Mouse (Mus musculus): ENCODE measurements at regions not wholly inside any gene's neighbourhood (a gene's known extent, or its start where the extent isn't known, plus 50 kb on each side); places are given as distances from the start of the nearest gene placed in this dataset.
"Not testable (repeated sequence)": the region's sequence is repeated elsewhere in the genome, so short reads cannot be mapped to it uniquely, and the experiment has no call there.

DNA sequence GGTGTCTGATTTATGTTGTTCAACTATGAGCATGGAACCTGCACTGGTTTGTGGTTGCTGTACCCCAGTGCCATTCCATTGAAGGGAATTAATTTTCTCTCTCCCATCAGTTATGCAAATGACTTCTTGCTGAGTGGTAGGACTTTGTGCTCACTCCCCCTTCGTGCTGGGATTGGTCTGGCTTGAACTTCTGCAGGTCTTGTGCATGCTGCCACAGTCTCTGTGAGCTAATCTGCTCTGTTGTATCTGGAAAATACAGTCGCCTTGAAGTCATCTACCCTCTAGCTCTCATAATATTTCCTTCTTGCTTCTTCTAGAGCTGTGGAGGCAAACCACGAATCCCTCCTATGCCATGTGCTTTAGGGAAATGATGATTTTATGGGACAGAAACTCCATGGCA is 243.6 kb upstream of the Dpp6 start:
- DNase-seq (ENCODE audit: low read depth, low spot score): no peak

DNA sequence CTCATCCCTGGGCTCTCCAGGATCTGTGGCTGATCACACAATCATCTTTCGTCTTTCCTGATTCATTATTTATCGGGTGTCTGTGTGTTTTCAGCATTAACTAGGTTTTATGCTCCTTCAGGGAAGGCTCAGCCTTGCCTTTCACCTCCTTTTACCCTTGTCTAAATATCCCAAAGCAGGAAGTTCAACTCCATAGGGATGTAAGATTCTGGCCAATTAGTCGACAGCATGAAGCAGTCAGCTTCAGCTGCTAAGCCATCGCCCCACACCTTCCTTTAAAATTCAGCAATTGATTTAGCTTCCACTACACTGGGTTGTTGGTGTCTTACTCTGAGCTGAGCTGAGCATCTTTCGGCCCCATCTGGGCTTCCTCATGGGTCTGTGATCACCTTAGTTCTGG is 230.9 kb upstream of the Dpp6 start:
- DNase-seq (ENCODE audit: low read depth, low spot score): no peak

DNA sequence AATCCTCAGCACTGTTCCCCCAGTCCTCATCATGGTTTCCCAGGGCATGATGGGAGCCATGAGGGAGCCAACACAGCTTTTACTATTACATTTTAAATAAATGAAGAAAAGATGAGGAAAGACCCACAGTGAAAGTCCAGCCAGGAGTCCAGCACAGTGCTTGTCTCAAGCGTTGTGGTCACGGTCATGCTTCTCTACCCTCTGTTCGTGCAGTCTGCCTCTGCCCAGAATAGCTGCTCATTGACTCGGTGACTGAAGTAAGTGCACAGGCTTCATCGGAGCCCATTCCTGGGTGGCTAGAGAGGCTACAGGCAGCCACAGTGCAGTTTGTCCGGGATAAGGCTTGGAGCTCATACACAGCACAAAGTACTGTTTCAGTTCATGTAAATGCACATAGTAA is 226.1 kb upstream of the Dpp6 start:
- no peak for DNase-seq (ENCODE audit: low read depth, low spot score)

DNA sequence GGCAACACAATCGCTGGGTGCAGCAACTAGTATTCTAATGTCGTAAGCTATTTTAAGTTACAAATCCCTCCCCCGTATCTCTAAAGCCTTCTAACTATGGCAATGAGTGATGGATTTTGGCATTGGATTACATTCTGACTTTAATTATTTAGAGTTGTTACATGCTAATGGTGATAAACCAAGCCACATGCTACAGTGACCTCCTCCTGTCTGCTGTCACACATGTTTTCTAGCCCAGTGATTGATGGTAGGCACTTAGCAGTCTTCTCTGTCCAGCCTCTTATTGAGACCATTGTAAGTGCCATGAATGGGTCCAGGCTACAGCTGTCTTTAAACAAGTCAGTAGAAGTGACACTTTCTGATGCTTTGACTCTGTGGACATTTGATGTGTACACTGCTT is 224.7 kb upstream of the Dpp6 start:
- peak; percentile 48 for DNase-seq (ENCODE audit: low read depth, low spot score)

DNA sequence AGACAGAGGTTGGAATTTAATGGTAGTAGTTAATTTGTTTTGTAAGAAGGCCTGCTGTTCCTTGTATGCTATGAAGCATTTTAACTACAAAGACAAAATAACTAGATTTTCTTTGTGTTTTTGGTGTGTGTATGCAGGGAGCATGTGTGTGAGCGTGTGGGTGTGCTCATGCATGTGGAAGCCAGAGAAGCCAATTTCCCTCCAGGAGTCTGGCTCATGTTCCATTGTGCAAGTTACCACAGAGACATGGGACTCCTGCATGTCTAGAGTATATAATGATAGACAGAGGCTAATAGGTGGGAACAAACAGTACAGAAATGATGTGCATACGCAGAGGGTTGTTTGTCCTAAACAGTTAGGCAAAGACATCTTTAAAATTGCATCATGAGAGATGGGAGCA is 219.0 kb upstream of the Dpp6 start:
- DNase-seq (ENCODE audit: low read depth, low spot score): no peak

DNA sequence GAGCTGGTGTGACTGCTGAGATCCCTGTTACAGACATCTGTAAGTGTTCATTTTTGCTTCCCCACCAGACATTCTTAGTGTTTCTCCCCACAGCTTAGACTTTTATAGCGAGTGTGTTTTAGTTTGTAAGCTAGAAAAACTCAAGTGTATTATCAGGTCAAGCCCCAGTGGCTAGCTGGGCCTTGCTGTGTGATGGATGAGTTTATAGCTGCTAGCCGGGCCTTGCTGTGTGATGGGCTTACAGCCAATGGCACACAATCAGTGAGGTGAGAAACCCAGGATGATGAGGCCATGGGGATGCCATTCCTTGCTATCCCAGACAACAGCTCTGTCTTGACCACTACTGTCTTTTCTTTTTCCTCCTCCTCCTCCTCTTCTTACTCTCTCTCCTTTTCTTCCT is 197.7 kb upstream of the Dpp6 start:
- DNase-seq (ENCODE audit: low read depth, low spot score): no peak

DNA sequence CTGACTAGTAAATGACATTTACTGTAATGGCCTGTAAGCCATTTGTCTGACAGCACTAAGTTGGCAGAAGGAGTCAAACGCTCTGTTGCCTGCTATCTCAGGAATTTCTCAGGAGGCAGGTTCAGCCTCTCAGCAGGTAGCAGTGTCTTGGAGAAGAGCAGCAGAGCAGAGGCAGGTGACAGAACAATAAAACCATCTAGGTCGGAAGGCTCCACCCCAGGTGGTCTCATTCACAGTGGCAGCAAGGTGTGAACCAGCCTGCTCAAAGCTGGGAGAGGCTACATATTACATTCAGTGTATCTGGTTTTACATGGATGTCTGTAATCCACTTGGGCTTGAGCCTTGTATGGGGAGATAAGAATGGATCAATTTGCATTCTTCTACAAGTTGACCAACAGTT is 194.9 kb upstream of the Dpp6 start:
- DNase-seq (ENCODE audit: low read depth, low spot score): no peak

DNA sequence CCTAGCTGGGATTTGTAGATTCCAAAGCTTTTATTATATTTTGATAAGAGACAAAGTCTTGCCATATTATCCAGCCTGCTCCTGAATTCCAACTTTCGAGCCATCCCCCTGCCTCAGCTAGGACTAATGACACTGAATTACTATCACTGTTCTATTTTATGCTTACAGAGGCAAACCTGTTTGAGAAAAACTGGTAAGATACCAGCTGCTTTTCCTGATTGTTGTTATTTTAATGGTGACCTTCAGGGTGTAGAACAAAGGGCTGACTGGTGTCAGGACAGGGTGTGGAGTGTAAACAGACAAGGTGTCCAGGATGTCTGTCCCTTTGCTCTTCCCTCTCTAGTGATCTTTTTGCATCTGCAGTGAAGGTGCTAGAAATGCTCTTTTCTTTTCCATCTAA is 145.5 kb upstream of the Dpp6 start:
- no peak for DNase-seq (ENCODE audit: low read depth, low spot score)

DNA sequence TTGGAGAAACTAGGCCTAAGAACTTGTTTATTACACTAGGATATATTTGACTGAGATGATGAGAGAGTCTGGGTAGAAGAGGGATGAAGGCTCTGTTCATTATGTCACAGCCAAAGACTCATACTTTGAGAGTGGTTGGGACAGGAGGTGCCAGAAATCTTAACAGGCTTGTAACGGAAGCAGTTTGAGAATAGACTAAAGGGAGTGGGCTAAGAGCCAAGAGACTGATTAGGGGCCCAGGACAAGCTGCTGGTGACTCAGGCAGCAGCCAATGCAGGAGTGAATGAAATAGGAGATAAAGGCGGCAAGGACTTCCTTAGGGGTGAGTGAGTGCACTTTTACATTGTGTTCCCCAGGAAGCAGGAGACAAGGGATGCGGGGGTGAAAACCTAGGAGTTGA is 127.2 kb upstream of the Dpp6 start:
- DNase-seq (ENCODE audit: low read depth, low spot score): no peak

DNA sequence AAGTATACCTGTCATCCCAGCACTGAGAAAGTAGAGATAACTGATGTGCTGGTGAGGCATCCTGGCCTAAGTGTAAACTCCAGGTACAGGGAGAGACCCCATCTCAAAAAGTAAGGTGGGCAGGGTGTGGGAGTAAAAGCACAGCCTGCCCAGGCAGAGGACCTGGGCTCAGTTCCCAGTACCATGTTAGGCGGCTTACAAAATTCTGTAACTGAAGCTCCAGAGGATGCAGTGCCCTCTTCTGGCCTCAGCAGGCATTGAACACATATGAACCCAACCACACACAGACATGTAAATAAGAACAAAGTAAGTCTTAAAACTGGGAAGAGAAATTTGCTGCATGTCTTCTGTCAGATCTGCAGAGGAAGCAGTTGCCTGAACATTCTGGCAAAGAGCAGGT is 125.9 kb upstream of the Dpp6 start:
- DNase-seq (ENCODE audit: low read depth, low spot score): no peak

DNA sequence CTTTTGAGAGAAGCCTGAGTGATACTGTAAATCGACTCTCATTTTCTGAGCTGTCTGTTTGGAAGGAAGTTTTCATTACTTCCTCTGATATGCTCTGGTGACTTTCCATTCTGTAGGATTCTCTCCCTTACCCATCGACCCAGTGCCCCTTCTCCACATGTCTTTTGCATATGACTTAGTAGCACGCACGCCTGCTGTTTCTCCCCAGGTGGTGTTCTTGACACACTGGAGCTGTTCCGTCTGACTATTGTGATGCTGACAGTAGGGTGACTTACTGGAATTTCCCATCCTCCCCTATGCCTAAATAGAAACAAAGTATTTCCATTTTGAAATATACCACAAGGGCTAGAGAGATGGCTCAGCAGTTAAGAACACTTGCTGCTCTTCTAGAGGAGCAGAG is 125.0 kb upstream of the Dpp6 start:
- DNase-seq (ENCODE audit: low read depth, low spot score): no peak

DNA sequence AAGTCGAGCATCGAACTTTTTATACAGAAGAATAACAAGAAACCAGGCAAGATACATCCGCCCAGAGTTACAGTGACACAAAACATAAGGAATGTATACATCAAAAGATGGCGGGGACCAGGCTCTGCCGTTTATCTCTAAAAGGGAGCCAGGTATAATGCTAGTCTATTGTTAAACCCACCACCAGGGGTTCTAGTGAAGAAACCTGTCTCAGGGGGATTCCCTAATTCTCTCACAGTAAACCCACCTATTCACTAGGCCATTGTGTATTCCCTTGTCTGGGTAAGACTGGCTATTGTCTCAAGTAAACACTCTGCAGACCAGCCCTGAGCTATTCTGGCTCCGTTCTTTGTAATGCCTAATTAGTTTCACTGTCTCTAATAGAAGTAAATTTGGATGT is 113.4 kb upstream of the Dpp6 start:
- DNase-seq (ENCODE audit: low read depth, low spot score): not testable (repeated sequence)

DNA sequence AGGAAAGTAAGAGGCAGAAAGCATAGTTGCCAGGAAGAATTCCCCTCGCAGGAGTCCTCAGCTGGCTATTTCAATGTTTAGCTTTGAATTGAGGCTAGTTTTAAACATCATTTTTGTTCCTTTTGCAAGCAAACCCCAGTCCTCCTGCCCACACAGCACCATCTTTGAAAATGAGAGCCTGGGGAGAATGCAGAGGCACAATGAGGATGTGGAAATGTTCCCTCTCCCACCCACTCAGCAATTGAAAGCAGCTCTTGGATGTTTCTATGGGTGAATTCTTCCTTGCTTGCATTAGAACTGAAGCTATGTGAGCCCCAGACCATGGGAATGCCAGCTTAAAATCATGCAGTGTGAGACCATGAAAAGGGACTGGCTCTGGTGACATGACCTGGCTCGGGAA is 109.3 kb upstream of the Dpp6 start:
- DNase-seq (ENCODE audit: low read depth, low spot score): no peak

DNA sequence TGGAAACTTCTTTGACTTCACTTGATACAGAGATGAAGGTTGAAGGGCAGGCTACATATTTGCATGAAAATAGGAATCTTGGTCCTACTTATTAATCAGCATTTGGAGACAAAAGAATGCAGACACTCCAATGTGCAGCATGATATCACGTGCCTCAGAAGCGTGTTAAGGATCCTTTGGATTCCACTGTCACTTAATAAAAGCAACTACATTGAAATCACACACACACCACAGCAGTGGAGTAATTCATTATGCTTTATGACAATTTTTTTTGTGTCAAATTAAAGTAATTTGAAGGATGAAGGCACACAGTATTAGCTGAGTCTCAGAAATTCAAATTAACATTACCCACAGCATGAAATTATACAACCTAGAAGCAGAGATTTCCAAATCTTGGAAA is 92.5 kb upstream of the Dpp6 start:
- no peak for DNase-seq (ENCODE audit: low read depth, low spot score)

DNA sequence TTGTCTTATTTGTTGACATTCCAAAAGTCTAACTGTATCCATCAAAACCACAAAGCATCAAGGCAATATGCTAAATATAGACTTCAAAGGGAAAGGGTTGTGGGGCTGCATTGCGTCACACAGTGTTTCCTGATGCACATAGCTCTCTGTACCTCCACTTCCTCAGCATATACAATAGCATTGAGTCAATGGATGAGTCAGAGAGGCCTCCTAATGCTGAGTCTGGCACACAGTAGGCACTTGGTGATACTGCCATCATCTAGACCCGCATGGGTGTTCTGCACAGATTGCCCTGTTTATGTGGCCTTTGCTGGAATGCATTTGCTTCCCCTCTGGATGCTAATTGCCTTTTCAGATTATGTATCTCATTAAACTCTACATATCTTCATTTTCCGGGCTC is 91.0 kb upstream of the Dpp6 start:
- DNase-seq (ENCODE audit: low read depth, low spot score): no peak

DNA sequence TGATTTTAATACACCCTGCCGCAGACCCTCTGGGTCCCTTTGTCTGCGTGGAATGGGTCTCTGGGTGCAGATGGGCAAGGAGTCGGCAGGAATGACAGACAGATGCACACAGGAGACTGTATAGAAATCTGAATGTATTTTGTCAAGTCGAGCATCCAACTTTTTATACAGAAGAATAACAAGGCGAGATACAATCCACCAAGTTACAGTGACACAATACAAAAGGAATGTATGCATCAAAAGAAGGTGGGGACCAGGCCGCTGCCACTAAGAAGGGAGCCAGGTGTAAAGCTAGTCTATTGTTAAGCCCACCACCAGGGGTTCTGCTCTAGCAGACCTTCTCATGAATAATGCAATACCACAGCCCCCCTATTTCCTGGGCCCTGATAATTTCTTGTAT is 65.8 kb upstream of the Dpp6 start:
- DNase-seq (ENCODE audit: low read depth, low spot score): not testable (repeated sequence)

DNA sequence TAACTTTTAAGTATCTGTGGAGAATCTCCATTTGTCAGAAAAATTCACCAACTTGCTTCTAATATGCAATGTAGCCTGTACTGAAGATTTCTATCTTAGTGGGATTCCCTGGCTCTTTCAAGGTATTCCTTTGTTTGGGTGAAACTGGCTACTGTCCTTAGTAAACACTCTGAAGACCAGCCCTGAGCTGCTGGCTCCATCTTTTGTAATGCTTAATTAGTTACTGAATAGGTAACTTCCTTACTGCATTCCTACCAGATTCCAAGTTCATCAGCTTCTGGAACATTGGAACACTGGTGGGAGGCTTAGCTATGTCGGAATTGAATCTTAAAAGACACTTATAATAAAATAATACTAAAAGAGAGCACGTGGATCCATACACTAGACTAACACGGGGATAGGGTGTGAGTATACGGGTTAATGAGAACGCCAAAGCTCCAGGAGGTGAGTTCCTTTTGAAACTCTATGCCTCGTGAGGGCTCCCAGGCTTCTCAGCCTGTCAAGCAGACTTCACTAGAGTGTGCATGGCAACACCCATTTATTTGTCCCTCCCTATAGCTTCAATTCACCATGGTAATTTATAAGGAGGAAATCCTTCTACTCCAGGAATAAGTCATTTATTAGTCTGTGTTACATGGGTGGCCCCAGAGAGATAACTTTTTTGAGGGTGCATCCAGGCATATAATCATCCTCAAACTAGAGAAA is 65.2 kb upstream of the Dpp6 start:
- DNase-seq (ENCODE audit: low read depth, low spot score): not testable (repeated sequence)

DNA sequence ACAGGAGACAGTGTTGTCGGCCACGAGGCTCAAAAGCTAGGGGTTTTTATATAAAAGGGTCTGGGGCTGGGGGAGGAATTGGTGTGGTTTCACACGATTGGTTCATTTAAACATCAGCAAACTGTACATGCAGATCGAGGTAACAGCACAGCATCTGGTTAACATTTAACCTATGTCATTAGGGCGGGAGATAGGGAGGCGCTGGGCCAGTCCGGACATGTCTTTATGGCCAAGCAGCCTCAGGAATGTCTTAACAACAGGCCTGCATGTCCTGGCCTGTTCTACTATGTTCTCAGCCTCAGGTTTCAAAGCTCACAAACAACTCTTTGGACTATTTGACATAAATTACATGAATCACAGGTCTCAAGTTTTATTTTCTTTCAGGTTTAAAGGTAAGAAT is 62.9 kb upstream of the Dpp6 start:
- DNase-seq (ENCODE audit: low read depth, low spot score): not testable (repeated sequence)
